Mouse (Mus musculus) ES-Bruce4 (cell line): Measurements from ENCODE around the gene Olfr78.

Experiments used
- CTCF ChIP-seq: IDR thresholded peaks from one replicate; pipeline ENCODE4 v1.8.1; 2011; ENCODE audit warnings: low read depth, low read length
- EP300 ChIP-seq: IDR thresholded peaks from 2 replicates; pipeline ENCODE4 v1.6.1; 2011; ENCODE audit warnings: low read depth, low read length; ENCODE audit not compliant: insufficient read depth
- POLR2A ChIP-seq: IDR thresholded peaks from one replicate; pipeline ENCODE4 v1.8.1; 2011; ENCODE audit warnings: low read length; ENCODE audit not compliant: insufficient read depth

DNA sequence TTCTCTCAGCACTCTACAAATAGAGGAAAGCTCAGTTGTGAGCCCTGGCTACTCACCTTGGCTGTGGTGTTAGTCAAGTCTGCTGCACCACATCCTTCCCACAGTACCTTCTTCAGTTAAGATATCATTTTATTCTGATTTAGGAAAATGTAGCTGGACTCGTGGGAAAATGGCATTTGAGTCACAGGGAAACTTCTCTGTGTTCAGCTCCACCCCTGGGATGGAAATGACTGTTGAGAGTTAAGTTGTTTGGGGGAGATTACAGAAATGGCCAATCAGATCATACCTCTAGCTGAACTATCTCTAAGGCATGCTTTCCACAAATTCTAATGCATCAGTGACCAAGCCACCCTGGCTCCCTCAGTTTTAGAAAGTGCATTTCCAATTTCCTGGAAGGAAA, 40.3 kb downstream of the Olfr78 start, which contains the start of gene Olfr33:
- TF ChIP-seq CTCF (no peak), POLR2A (no peak), EP300 (no peak)
